Mouse (Mus musculus): ENCODE data around the gene Rad54l2.

The Rad54l2 gene

DNA sequence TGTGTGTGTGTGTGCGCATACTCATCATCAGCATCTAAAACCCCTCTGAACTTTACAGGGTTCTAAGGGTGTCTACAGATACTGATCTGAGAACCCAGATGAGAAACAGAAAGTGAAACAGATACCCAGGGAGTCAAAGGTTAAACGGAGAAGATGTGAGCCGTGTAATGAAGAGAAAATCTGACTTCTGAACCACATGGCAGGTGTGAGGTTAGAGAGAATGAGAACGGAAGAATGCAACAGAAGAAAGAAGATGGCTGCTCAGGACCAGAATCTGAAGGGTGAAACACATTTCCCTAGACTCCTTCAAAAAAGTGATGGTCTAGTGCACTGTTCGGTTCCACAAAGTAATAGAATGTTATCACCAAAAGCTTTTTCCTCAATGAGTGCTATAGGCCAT lies 36.9 kb downstream of the Rad54l2 start:
- DNase-seq (ENCODE audit: low spot score): no peak

DNA sequence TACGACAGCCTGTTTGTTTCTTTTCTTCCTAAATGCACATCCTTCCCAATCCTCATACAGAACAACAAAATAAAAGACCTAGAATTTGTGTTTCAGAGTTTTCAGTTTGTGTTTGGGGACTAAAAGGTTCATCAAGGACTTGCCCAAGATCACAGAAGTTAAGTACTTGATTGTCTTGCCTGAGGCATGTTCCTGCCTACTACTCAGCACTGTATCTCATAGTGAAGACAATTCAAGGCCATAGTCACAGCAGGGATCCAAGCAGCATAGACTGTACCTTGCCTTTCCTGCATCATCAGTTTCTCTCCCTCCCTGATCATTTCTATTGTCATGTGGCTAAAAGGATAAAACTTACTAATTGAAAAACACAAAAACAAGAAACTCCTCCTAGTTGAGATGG lies 49.0 kb downstream of the Rad54l2 start:
- DNase-seq (ENCODE audit: low spot score): no peak

DNA sequence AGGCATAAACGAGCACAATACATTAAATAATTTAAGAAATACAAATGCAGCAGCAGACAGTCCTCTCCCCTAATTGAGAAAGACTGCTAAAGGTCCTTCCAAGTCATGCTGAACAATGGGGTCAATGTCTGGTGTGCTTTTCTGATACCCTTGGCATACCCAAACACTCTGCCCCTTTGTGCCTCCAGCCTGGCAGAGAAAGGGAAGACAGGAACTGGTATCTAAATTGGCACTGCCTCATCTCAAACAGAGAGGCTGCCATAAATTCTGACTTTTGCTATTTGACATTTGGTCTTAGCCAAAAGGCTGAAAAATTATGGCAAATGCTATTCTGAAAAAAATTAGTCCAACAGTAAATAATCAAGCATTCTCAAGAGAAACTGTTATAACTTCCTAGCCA lies 49.9 kb downstream of the Rad54l2 start:
- no peak for DNase-seq (ENCODE audit: low spot score)

DNA sequence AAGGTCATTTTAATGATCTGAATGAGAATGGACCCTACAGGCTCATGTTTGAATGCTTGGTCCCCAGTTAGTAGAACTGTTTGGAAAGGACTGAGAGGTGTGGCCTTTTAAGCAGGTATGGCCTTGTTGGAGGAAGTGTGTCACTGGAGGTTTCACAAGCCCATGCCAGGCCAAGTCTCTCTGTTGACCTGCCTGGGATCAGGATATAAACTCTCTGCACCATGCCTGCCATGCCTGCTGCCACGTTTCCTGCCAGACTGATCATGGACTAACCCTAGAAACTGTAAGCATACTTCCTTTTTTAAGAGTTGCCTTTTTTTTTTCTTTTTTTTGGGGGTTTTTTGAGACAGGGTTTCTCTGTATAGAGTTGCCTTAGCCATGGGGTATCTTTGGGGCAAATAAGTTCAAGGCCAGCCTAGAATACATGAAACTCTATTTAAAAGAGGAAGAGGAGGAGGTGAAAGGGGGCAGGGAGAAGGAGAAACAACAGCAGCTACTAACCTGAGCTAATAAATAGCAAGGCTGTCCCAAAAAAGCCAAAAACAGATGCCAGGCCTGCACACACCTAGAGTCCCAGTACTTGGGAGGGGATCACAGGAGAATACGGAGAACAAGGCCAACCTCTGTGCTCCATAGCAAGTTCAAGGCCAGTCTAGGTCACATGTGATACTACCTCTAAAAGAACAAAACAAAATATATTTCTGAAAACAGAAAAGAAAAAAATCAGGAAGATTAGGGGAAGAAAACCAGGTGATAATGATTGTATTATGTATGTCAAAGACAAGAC lies 50.6 kb downstream of the Rad54l2 start:
- no peak for DNase-seq (ENCODE audit: low spot score)

DNA sequence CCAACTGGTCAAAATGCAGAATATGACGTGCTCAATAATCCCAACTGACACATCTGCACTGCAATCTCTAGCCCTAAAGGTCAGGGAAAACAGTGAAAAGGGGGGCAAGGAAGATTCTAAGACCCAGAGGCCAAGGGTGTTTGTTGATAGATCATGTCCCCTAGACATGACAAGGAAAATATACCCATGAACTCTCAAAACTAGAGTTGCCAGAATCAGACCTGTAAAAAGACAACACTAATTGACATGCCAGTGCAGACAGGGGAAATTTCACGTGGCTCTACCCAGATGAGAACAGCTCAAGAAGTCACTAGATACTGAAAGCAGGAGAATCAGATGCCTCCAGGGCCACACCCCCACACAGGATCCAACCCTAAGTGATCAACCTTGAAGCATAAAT lies 55.3 kb downstream of the Rad54l2 start:
- no peak for DNase-seq (ENCODE audit: low spot score)

DNA sequence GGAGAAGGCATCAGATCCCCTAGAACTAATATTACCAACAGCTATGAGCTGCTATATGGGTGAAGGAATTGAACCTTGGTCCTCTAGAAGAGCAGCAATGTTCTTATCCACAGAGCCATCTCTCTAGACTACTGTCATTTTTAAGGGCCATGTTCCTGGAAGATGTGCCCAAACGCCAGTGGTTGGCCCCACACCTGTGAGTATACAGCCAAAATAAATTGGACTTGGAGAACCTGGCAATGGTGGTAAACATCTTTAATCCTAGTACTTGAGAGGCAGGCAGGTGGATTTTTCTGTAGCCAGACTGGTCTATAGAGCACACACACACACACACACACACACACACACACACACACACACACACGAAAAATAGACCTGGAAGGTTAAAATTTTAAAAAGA lies 59.6 kb downstream of the Rad54l2 start:
- no peak for DNase-seq (ENCODE audit: low spot score)

DNA sequence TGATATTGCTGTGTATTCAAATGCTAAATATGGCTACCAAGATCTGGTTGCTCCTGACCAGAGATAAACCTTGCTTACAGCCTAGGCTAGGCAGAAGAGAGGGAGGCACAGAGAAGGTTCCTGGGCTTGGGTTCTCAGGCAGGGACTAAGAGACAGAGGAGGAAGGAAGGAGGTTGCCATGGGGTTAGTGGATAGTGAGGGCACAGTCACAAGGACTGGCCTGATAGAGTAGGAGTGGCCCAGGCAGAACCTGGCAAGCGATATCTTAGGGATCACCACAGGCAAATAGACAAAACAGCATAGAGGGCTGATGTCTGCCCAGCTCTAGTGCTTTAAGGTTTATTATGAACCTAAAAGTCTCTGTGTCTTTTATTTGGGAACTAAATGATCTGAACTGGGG lies 62.1 kb downstream of the Rad54l2 start:
- no peak for DNase-seq (ENCODE audit: low spot score)

DNA sequence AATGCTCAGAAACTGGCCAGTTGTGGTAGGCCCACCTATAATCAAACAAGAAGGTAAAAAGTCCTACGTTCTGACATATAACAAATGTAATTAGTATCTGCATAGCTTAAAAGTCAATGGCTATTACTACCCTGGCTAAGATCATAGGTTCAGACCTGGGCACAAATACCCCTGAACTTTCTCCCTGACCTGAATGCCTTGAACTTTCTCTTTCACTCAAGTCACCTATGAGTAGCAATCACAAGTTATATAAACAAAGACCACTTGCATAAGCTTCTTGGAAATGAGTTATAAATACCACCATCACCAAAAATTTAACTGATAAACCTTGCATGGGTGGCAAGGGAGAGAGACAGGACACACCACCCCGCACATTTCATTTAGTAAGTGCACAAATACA lies 63.6 kb downstream of the Rad54l2 start:
- no peak for DNase-seq (ENCODE audit: low spot score)

DNA sequence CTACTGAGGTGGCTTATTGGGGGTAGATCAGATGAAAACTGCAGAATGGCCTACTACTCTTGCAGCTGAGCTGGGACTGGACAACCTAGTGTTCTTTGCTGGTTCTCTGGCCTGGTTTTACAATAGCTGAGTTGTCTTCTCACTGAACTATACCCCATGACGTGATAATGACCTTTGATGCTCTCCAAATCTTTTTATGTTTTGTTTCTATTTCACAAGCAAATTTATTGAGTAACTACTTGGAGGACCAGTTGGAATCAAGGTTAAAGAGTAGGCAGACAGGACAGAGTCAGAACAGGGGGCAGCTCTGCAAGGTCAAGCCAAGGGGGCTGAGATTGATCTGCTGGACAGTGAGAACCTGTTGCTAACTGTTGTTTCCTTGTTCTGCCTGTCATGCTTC lies 64.1 kb downstream of the Rad54l2 start:
- DNase-seq (ENCODE audit: low spot score): no peak

DNA sequence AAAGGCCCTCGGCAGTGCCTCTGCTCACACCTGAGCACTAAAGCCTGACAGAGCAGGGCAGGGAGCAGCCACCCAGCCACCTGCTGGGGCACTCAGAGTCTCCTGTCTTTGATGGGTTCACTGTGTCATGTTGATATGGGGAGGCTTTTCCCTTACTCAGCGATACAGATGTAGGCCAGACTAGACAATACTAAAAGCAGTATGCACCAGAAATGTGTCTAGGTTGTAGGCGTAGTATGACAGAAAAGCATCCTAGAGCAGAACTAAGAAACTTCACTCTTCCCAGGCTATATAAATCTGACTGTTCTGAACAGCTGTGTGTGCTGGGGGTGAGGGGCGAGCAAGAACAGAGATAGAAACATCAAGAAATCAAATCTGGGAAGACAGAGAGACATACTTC lies 72.3 kb downstream of the Rad54l2 start:
- DNase-seq (ENCODE audit: low spot score): no peak

DNA sequence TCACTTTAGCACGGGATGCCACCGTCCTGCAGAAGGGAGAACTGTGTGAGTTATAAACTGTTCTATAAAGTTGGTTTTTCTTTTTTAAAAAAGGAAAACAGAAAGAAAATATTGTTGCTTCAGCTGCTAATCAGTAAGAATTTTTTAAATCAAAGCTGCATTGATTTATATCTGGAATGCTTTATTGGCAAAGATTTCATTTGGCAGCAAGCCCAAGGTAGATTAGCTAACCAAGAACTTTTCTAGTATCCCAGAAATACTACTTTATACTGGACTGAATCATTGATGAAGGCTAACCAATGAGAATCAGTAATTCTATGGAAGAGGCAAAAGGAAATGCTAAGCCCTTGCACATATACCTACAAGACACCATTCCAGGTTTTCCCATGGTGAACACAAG lies 72.8 kb downstream of the Rad54l2 start:
- DNase-seq (ENCODE audit: low spot score): no peak

DNA sequence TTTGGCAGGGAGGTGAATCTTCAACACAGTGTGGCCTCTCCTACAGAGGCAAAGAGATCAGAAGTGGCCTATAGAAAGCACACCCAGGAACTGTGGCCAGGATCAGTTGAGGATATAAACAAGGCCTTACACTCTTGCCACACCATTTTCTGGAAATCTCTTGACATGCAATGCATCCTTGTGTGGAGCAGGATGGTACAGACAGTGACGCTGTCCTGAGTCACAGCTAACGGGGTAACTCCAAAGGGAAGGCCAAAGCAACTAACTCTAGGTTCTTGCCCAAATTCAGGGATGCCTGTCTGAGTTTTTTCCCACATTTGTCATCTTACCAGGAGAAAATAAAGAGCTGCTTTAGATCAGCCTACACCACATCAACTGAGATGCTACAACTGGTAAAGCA lies 76.5 kb downstream of the Rad54l2 start:
- no peak for DNase-seq (ENCODE audit: low spot score)

DNA sequence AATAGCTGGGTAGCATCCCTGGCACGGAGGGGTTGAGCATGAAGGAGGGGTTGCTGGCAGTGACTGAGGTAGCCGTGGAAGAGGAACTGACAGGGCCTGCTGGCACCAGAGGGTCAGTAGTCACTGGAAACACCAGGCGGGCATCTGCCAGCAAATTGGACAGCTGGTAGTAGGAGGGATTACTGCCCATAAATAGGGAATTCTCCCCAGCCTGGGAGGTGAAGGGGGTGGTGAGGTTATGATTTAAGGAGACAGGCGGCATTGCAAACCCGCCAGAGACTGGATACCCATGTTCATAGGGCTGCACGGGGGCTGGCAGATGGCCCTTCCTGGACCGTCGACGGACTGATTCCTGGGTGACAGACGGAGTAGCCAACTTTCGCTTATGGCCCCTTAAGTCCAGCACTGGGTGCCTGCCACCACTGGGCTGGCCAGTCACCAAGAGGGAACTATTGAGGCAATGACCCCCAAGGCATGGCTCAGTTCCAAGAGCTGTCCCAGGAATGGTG lies 96.0 kb downstream of the Rad54l2 start:
- no peak for DNase-seq (ENCODE audit: low spot score)

DNA sequence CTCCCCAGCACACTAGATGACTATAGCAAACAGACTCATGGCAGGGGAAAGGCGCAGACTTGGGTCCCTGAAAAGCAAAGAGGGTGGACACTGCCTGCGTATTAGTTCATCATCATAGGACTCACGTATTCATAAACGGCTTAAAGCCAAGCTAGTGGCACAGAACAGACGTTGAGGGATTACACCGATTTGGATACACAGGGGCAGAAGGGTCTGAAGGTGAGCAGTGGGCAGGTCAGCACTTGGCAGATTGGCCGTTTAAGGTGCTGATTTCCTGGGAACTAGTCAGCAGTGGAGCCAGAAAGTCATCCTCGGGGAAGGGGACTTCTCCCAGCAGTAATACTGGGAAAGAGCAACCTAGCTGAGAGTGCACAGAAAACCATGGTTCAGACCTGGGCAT lies 100.2 kb downstream of the Rad54l2 start:
- no peak for DNase-seq (ENCODE audit: low spot score)

DNA sequence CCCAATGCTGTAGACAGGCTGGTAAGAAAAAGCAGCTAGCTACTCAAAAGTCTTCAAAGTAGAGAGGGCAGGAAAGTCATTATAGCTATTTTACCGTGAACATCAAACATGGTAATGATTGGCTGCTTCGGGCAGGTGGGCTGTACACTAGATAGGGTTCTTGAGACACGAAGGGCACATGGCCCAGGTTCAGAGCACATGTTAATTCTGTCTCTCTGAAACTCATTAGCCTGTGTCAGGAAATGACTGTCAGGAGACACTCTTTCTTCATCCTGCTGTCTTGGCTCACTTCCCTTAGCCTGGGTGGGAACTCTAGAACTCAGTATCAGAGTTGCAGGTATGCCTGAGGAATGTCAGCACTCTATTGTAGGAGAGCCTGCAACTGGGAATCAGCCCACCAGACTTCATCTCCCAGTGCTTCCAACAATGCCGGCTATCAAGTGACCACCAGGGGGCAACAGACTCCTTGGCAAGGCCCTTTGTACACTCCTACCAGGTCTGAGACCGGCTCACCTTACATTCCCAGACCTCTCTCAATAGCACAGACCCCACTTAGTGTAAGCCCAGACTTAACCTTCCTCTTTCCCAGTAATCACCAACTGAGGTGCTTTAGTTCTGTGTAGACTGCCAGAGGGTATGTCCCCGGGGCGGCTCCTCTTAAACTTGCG lies 101.9 kb downstream of the Rad54l2 start:
- DNase-seq (ENCODE audit: low spot score): peak; percentile 58

DNA sequence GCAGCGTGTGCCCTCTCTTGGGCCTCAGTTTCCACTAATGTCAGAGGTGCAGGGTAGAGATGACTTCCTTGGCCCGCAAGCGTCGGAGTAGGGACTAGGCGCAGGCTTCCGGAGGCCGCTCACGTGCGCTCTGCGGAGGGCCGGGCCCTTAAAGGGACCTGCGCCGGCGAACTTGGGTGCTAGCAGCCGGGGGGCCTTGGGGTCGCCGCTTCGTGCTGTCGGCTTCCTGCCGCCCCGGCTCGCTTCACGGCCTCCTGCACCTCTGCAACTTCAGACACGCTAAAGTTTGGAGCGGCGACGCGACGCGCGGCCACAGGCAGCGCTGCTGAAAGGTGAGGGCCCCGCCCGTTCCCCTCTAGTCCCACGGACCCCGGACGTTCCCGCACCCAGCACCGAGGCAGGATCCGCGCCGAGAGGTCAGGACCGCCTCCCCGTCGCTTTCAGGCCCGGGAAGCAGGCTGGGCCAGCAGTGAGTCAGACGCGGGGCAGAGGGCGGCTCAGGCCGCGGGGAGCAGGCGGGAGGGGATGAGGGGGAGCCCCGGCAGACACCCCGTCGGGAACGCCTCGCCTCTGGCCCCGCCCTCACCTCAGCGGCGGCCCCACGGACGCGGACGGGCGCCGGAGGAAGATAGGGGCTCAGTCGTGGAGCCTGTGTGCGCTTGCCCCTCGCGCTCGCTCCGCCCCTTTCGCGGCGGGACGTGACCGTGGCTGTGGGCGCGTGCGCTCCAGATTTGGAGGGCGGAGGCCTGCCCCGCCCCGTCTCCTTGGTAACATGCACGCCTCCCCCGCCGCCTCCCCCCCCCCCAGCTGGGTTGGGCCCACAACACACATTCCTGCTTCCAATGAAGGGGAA lies 103.5 kb downstream of the Rad54l2 start, which contains the start of gene Tex264:
Gene Tex264 (minus strand): TSS at position 679 of the 853 bp plus-strand sequence.
- DNase-seq (ENCODE audit: low spot score): peak; percentile 88

DNA sequence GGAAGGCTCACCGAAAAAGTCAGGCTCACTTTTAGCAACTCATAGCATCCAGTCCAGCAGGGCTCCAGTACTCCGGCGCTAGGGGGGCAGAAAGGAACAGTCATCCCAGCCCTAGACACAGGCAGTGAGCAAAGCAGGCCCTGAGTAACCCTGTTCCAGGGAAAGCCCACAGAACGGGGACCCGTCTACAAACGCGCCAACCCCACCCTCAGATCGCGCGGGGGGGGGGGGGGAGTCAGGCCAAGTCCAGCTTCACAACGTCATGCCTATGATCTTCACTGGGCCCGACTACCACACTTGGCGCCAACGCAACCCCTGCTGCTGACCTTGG lies 104.1 kb downstream of the Rad54l2 start:
- DNase-seq (ENCODE audit: low spot score): no peak

DNA sequence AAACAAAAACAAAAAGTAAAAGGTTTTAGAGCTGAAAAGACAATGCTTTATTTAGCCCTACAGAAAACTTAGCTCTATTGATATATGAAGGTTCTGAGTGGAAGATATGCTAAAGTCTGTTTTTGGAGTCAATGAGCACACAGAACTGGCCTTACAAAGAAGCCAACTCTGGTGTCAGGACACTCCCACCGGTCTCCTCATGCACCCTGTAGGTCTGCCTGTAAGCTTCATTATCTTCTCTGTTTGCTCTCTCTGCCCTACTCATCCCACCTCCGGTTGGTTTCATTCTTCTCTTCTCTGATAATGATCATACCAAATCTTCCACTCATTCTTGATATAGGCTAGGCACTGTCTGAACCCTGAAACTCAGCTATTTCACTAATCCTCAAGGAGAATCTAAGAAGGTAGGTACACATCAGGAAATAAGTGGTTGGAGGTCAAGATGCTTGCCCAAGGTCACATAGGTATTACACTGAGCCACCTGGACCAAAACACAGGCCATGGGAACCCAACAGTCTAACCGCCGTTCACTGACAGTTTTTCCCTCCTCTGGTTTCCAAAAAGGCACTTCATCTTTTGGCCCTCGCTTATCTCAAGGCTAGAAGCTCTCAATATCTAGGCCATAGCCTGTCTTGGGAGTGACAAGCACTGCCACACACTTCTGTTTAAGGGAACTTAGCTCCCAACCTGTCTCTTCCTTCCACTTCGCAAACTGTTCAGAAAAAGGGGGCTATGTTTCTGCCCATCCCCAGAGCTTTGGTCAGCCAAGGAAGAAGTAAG lies 104.7 kb downstream of the Rad54l2 start:
- DNase-seq (ENCODE audit: low spot score): no peak

DNA sequence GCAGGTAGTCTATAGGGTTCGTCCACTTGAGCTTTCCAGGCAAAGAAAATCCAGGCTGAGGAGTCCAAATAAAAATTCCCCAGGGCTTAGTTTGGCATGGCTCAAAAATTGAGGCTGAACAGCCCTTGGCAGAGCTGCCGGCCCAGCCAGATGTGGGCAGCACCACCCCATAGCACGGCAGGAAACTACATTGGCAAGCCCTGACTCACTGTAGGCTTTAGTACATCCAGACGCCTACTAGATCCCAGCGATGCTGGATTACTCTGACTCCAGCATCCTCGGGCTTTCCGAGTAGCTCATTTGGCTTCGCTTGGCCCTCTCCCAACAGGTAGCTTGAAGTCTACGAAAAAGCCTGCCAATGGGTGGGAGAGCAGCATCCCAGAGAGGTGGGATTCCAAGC lies 108.0 kb downstream of the Rad54l2 start:
- no peak for DNase-seq (ENCODE audit: low spot score)

DNA sequence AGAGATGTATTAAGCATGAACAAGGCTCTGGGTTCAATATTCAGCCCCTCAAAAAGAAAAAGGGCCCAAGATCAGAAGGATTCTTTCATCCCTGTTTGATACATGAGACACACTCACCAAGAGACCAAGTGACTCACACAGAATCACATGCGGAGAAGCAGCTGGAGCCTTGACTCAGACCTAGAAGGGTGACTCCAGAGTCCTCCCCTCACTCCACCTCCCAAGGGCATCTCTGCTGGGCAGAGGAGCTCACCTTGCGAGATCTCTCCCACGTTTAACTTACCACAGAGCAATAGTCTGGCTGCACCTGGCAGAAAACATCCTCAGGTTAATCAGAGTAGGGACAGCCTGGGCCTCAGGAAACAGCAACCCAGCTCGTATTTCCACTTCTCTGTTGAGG lies 110.8 kb downstream of the Rad54l2 start:
- no peak for DNase-seq (ENCODE audit: low spot score)

DNA sequence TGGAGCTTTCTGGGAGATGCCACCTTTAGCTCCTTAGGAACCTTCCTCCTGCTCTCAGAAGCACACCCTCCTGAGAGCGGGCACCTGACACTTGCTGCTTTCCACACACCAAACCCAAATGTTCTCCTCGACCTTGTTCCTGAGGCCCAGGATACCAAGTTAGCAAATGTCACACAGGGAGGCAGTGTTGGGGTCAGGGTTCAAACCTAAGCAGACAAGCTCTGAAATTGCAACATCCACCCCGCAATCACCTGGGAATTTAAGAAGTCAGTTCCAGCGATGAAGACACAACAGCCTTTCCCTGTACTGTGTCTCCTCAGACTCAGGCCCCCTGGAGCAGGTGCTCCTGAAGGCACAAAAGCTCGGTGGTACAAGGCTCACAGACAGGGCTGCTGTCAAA lies 111.3 kb downstream of the Rad54l2 start:
- DNase-seq (ENCODE audit: low spot score): no peak

DNA sequence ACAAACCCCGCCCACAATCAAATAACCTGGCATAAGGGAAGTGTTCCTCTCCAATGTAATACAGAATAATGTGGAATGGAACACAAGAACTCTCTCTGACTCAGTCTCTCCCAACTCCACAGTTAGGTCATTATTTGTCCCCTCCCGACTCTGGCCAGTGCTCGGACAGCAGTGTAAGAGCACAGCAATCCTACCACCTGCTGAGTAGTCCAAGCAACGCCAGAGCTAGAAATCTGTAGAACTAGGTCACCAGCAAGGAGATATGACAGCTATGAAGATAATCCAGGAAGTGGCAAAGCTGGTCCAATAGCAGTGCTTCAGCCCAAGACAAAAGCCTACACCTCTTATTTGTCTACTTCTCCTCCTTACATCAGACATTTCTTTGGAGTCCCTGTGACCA lies 112.4 kb downstream of the Rad54l2 start:
- DNase-seq (ENCODE audit: low spot score): no peak

All from testis, postnatal 14 days (tissue).